Mouse (Mus musculus): ENCODE data around the gene Stxbp4. TPM values are rescaled to one million over a fixed set of nuclear protein-coding genes. Genes with fewer than 3 reads are reported as not detected.

Gene Stxbp4
- total and polyA plus RNA-seq, 3 experiments = 3.7 to 5.6 (median 4.6) TPM

DNA sequence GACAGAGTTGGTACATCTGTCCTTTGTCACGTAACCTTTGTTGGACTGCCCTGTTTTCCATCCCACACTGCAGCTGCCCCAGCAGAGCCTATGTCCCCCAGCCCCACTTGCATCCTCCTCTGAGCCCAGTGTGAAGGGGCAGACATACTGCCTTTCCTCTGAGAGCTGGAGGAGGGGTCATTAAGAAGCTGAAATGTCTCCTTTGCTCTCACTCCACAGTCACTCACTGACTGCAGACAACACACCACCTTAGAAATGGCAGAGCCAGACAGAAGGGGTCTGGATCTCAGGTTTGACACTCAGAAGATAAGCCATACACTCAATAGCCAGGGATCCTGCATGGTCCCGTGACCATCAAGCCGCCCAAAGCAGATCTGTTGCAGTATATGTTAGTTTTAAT lies 154.1 kb downstream of the Stxbp4 start:
- H3K79me2 ChIP-seq (replicated peaks; ENCODE audit: control insufficient read depth, extremely low read depth, insufficient read depth, poor library complexity, severe bottlenecking) = no peaks in the 10 kb centered on the region
- DNase-seq (ENCODE audit: extremely low read depth) = no peak
- H3K9ac ChIP-seq (ENCODE audit: insufficient read depth, low read depth) = no peak overlapping the region
- H3K4me3 ChIP-seq (replicated peaks in 1 of 3; ENCODE audit: low read depth in 2 of 3, low read length in 2 of 3, poor library complexity in 1 of 3) = no peak overlapping the region
- no peaks in the 10 kb centered on the region for H3K9me3 ChIP-seq (replicated peaks; ENCODE audit: low read length)
- no peaks in the 10 kb centered on the region for H3K27me3 ChIP-seq (replicated peaks)
- TF ChIP-seq ZNF384 (IDR thresholded peaks at IDR 0.05; ENCODE audit: low read depth, low read length) = no peak
- TF ChIP-seq CHD2 (IDR thresholded peaks at IDR 0.05; ENCODE audit: low read length) = no peak
- no peak for TF ChIP-seq UBTF (IDR thresholded peaks at IDR 0.05; ENCODE audit: low read depth, low read length)
- no peak for TF ChIP-seq KAT2A (IDR thresholded peaks at IDR 0.05; ENCODE audit: insufficient replicate concordance, low read length)
- no peak for TF ChIP-seq USF2 (conservative IDR thresholded peaks at IDR 0.05; ENCODE audit: low read depth, low read length)
- TF ChIP-seq USF1 (IDR thresholded peaks at IDR 0.05; ENCODE audit: low read depth, low read length) = no peak
- TF ChIP-seq NELFE (IDR thresholded peaks at IDR 0.05; ENCODE audit: low read depth, low read length) = no peak
- TF ChIP-seq CTCF (conservative IDR thresholded peaks at IDR 0.05 in 1 of 2, IDR thresholded peaks at IDR 0.05 in 1 of 2; ENCODE audit: low read depth in 2 of 2, low read length in 2 of 2) = no peak
- no peak for TF ChIP-seq EP300 (IDR thresholded peaks at IDR 0.05; ENCODE audit: low read length)
- TF ChIP-seq SMC3 (IDR thresholded peaks at IDR 0.05; ENCODE audit: low read depth, low read length) = no peak
- TF ChIP-seq SIN3A (IDR thresholded peaks at IDR 0.05; ENCODE audit: low read length) = no peak
- no peak for TF ChIP-seq BHLHE40 (IDR thresholded peaks at IDR 0.05; ENCODE audit: low read depth, low read length)
- no peak for TF ChIP-seq NRF1 (IDR thresholded peaks at IDR 0.05; ENCODE audit: low read depth, low read length)
- TF ChIP-seq IRF4 (IDR thresholded peaks at IDR 0.05; ENCODE audit: low read depth, low read length) = no peak
- TF ChIP-seq MXI1 (IDR thresholded peaks at IDR 0.05; ENCODE audit: low read depth, low read length) = no peak
- TF ChIP-seq JUND (conservative IDR thresholded peaks at IDR 0.05; ENCODE audit: low read depth, low read length) = no peak
- no peak for TF ChIP-seq MAZ (IDR thresholded peaks at IDR 0.05; ENCODE audit: low read depth, low read length)
- no peak for TF ChIP-seq MYC (IDR thresholded peaks at IDR 0.05; ENCODE audit: low read depth, low read length)
- TF ChIP-seq ZC3H11A (IDR thresholded peaks at IDR 0.05; ENCODE audit: low read depth, low read length) = no peak
- H3K27ac ChIP-seq (ENCODE audit: insufficient read depth, low read depth) = no peak overlapping the region
- H3K4me2 ChIP-seq (ENCODE audit: insufficient read depth, low read depth, poor library complexity, severe bottlenecking) = no peak overlapping the region
- dilution Hi-C loops (cut with MboI; ENCODE audit: extremely low pct_ligation_motif_present, extremely low pct_unique_long_range_greater_than_20kb, low sequenced_read_pairs) (no loop called here), in situ Hi-C loops (cut with MboI; ENCODE audit: low pct_ligation_motif_present, low pct_unique_long_range_greater_than_20kb, low sequenced_read_pairs) (no loop called here)
- no peaks in the 10 kb centered on the region for H3K4me1 ChIP-seq (ENCODE audit: control insufficient read depth in 1 of 2, insufficient read depth in 2 of 2)
- H3K36me3 ChIP-seq (replicated peaks in 1 of 2; ENCODE audit: control insufficient read depth in 1 of 2, insufficient read depth in 1 of 2, low read length in 1 of 2) = peaks cover 0 to 5% of the 10 kb centered on the region in 2 experiments

DNA sequence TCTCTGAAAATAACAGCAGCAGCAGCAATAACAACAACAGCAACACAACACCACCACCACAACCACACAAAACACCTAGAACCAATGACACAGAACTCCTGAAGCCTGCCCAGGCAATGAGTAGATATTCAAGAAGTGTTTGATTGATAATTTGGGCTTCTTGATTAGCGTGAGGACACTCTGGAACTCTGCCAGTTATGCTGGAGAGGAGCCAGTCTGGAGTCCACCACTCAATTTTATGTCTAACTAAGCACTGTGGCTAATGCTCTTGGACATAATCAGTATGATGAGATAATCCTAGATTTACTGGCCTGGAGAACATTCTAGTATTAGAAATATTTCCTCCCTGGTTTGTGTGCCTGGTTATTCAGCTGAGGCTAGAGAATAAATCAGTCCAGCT lies 156.1 kb downstream of the Stxbp4 start:
- dilution Hi-C loops (cut with MboI; ENCODE audit: extremely low pct_ligation_motif_present, extremely low pct_unique_long_range_greater_than_20kb, low sequenced_read_pairs) = no loop called here
- Histone ChIP-seq H3K9me3 (replicated peaks; ENCODE audit: low read length) (no peaks in the 10 kb centered on the region), H3K4me1 (ENCODE audit: control insufficient read depth in 1 of 2, insufficient read depth in 2 of 2) (no peaks in the 10 kb centered on the region), H3K9ac (ENCODE audit: insufficient read depth, low read depth) (no peak overlapping the region), H3K36me3 (replicated peaks in 1 of 2; ENCODE audit: control insufficient read depth in 1 of 2, insufficient read depth in 1 of 2, low read length in 1 of 2) (peaks cover 0 to 5% of the 10 kb centered on the region in 2 experiments), H3K27ac (ENCODE audit: insufficient read depth, low read depth) (no peak overlapping the region), H3K27me3 (replicated peaks) (no peaks in the 10 kb centered on the region), H3K4me2 (ENCODE audit: insufficient read depth, low read depth, poor library complexity, severe bottlenecking) (no peak overlapping the region), H3K4me3 (replicated peaks in 1 of 3; ENCODE audit: low read depth in 2 of 3, low read length in 2 of 3, poor library complexity in 1 of 3) (no peak overlapping the region), H3K79me2 (replicated peaks; ENCODE audit: control insufficient read depth, extremely low read depth, insufficient read depth, poor library complexity, severe bottlenecking) (no peaks in the 10 kb centered on the region)
- DNase-seq (ENCODE audit: extremely low read depth) = no peak
- no peak for TF ChIP-seq RAD21 (IDR thresholded peaks at IDR 0.05; ENCODE audit: low read depth, low read length)
- TF ChIP-seq ZC3H11A (IDR thresholded peaks at IDR 0.05; ENCODE audit: low read depth, low read length) = no peak
- TF ChIP-seq MAZ (IDR thresholded peaks at IDR 0.05; ENCODE audit: low read depth, low read length) = no peak
- no peak for TF ChIP-seq RCOR1 (conservative IDR thresholded peaks at IDR 0.05; ENCODE audit: low read depth, low read length)
- TF ChIP-seq ELF1 (IDR thresholded peaks at IDR 0.05; ENCODE audit: low read depth, low read length) = no peak
- no peak for TF ChIP-seq UBTF (IDR thresholded peaks at IDR 0.05; ENCODE audit: low read depth, low read length)
- TF ChIP-seq USF1 (IDR thresholded peaks at IDR 0.05; ENCODE audit: low read depth, low read length) = no peak
- TF ChIP-seq POLR2AphosphoS2 (IDR thresholded peaks at IDR 0.05; ENCODE audit: low read depth, low read length) = no peak
- TF ChIP-seq PAX5 (IDR thresholded peaks at IDR 0.05; ENCODE audit: low read length) = no peak
- no peak for TF ChIP-seq SMC3 (IDR thresholded peaks at IDR 0.05; ENCODE audit: low read depth, low read length)
- no peak for TF ChIP-seq ZMIZ1 (IDR thresholded peaks at IDR 0.05; ENCODE audit: low read depth, low read length)
- no peak for TF ChIP-seq ZNF384 (IDR thresholded peaks at IDR 0.05; ENCODE audit: low read depth, low read length)
- TF ChIP-seq NRF1 (IDR thresholded peaks at IDR 0.05; ENCODE audit: low read depth, low read length) = no peak
- no peak for TF ChIP-seq E2F4 (IDR thresholded peaks at IDR 0.05; ENCODE audit: insufficient replicate concordance, low read depth, low read length)
- TF ChIP-seq MXI1 (IDR thresholded peaks at IDR 0.05; ENCODE audit: low read depth, low read length) = no peak
- TF ChIP-seq ETS1 (conservative IDR thresholded peaks at IDR 0.05; ENCODE audit: low read depth, low read length) = no peak
- no peak for TF ChIP-seq TBP (conservative IDR thresholded peaks at IDR 0.05; ENCODE audit: low read depth, low read length)
- TF ChIP-seq EP300 (IDR thresholded peaks at IDR 0.05; ENCODE audit: low read length) = no peak
- in situ Hi-C loops (cut with MboI; ENCODE audit: low pct_ligation_motif_present, low pct_unique_long_range_greater_than_20kb, low sequenced_read_pairs) = no loop called here

Data from CH12.LX (cell line).